Mouse (Mus musculus): ENCODE measurements around the gene 9330161L09Rik.

DNA sequence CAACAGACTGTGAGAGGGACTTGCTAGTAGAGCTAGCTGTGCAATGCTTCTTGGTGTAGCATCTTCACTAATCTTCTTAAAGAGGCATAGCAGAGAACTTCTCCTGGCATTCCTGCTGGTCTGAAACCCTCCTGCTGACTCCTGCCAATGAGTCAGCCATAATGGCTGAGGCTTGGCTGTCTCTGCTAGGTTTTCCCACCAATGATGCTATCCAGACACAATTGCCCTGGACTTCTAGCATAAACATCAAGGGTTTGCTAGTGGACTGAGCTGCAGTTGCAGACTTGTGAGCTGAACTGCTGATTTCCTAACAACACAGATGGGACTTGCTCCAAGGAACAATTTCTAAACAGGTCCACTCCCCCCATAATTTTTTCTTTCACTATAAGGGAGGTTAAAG lies 45.7 kb upstream of the 9330161L09Rik start:
- TF ChIP-seq POLR2A (IDR thresholded peaks at IDR 0.05; ENCODE audit: extremely low read depth, insufficient read depth, low read length) = no peak
- no peak for TF ChIP-seq CTCF (IDR thresholded peaks at IDR 0.05; ENCODE audit: extremely low read depth, insufficient read depth, low read length)

All from cortical plate, adult 2 months (tissue).